Mouse (Mus musculus) lung, postnatal 0 days (tissue): Measurements from ENCODE around the gene Prkrip1.

Source experiments
- CTCF ChIP-seq: IDR thresholded peaks from 2 replicates; pipeline ENCODE4 v1.5.1; 2016; ENCODE audit warnings: antibody characterized with exemption, mild to moderate bottlenecking
- EP300 ChIP-seq: IDR thresholded peaks from 2 replicates; pipeline ENCODE4 v1.6.1; 2016; ENCODE audit warnings: antibody characterized with exemption, mild to moderate bottlenecking, control low read depth

DNA sequence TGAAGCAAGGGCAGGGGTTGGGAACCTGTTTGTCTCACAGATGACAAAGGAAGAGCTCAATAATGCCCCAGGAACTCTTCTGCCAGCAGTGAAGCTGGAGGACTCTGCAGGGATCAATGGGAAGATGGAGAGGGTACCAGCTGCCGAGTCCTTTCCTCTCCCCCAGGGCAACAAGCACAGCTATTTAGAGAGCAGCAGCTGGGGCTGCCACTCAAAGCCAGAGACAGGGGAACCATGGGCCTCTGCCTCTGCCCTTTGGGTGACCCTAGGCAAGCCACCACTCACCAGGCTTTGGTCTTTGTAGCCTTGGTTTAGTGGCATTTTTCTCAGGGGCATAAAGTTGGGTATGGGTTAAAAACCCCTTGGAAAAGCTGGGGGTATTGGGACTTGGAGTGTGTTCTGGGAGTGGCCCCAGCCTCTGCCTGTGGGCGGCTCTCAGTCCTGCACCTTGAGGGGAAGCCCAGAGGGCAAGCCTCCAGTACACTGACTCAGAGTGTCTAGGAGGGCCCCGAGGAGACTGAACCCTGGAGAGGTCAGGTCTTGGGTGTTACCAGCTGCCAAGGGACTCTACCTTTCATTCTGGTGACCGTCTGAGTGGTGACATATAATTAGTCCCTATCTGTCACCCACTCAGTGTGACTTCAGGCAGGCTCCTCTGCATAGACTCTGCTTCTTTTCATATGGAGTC is 31.7 kb upstream of the Prkrip1 start:
- TF ChIP-seq CTCF: no peak
- TF ChIP-seq EP300: no peak
